Mouse (Mus musculus) granulocyte monocyte progenitor cell, adult 5-6 weeks (primary cell): ENCODE measurements around the gene Scd1. TPM values are rescaled to one million over a fixed set of nuclear protein-coding genes. Genes with fewer than 3 reads are reported as not detected.

ENCODE experiments used
- ATAC-seq: replicated peaks from 2 replicates; pipeline ENCODE4 v1.8.0; 2016; ENCODE audit warnings: mild to moderate bottlenecking, moderate TSS enrichment, inconsistent platforms; ENCODE audit not compliant: poor library complexity, severe bottlenecking
- total RNA-seq, 2 experiments: library from RNA; stranded (forward) in 1 of 2; stranded (reverse) in 1 of 2; fragments of 200-712, 200-1000 nt in 1 of 2; fragments of >200 nt in 1 of 2; fragmentation: Nextera tagmentation in 1 of 2; gene quantifications; 2 replicates each; pipeline ENCODE4 v1.2.3; 2014 to 2017

The Scd1 gene
- total RNA-seq (2014; fragmentation: Nextera tagmentation) (0.41 TPM in 1 of 2 replicates, not detected in the other), total RNA-seq (2017) (not detected in 2 replicates)

GRCm38 (mm10) chr19:44407341-44408222 lies at the start of gene Scd1:
Gene Scd1 (minus strand): TSS chr19:44407879.
- peak; percentile 37; the same call in 1 of the 2 replicates for ATAC-seq

GRCm38 (mm10) chr19:44455356-44455755 lies 47.7 kb upstream of the Scd1 start:
- no peak for ATAC-seq

- ATAC-seq: no peak
These were observed 47.2 kb upstream of the Scd1 start for GRCm38 (mm10) chr19:44454862-44455261.

- ATAC-seq: no peak
These were observed 40.2 kb upstream of the Scd1 start for GRCm38 (mm10) chr19:44447927-44448326.

GRCm38 (mm10) chr19:44445755-44446154 lies 38.1 kb upstream of the Scd1 start:
- no peak for ATAC-seq

GRCm38 (mm10) chr19:44439302-44439701 lies 31.6 kb upstream of the Scd1 start:
- ATAC-seq: no peak

GRCm38 (mm10) chr19:44437975-44438374 lies 30.3 kb upstream of the Scd1 start:
- no peak for ATAC-seq

- ATAC-seq: no peak
These were observed 24.4 kb upstream of the Scd1 start for GRCm38 (mm10) chr19:44432084-44432483.

GRCm38 (mm10) chr19:44427721-44428120 lies 20.0 kb upstream of the Scd1 start:
- ATAC-seq: no peak

GRCm38 (mm10) chr19:44422051-44422631 lies 14.5 kb upstream of the Scd1 start:
- ATAC-seq: no peak

- ATAC-seq: no peak
These were observed 11.9 kb upstream of the Scd1 start for GRCm38 (mm10) chr19:44419530-44419929.

GRCm38 (mm10) chr19:44418945-44419344 lies 11.3 kb upstream of the Scd1 start:
- ATAC-seq: peak; percentile 48; the same call in 1 of the 2 replicates

- ATAC-seq: no peak
These were observed 10.9 kb upstream of the Scd1 start for GRCm38 (mm10) chr19:44418544-44418943.

- ATAC-seq: no peak
These were observed 10.4 kb upstream of the Scd1 start for GRCm38 (mm10) chr19:44418061-44418460.

- no peak for ATAC-seq
These were observed 9.8 kb upstream of the Scd1 start for GRCm38 (mm10) chr19:44417448-44417847.

GRCm38 (mm10) chr19:44416240-44416639 lies 8.6 kb upstream of the Scd1 start:
- ATAC-seq: no peak

GRCm38 (mm10) chr19:44415464-44415863 lies 7.8 kb upstream of the Scd1 start:
- ATAC-seq: no peak

GRCm38 (mm10) chr19:44410269-44410992 lies 2.8 kb upstream of the Scd1 start:
- no peak for ATAC-seq

GRCm38 (mm10) chr19:44408595-44408994 lies 916 bp upstream of the Scd1 start:
- ATAC-seq: peak; percentile 48

GRCm38 (mm10) chr19:44408223-44408545 lies 505 bp upstream of the Scd1 start:
- no peak for ATAC-seq

- no peak for ATAC-seq
These were observed 4.1 kb downstream of the Scd1 start for GRCm38 (mm10) chr19:44403546-44403945.
